Mouse (Mus musculus) lung, postnatal 10 days (tissue): ENCODE results near the gene Cpox.

ENCODE experiments used
- DNase-seq: peaks from one replicate; pipeline ENCODE4 v3.0.0; 2021

The Cpox gene

DNA sequence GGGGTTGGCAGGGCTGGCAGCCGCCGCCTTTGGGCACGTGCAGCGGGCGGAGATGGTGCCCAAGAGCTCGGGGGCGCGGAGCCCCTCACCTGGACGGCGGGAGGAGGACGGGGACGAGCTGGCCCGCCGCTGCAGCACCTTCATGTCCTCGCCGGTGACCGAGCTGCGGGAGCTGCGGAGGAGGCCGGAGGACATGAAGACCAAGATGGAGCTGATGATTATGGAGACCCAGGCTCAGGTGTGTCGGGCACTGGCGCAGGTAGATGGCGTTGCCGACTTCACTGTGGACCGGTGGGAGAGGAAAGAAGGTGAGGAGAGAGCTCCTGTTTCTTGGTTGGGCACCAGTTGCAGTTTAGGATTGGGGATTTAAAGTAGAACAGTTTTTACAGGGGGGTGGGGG, 551 bp downstream of the Cpox start:
- DNase-seq, result no peak

- no peak for DNase-seq
Observed at GRCm38 (mm10) chr16:58671212-58671985, 1.3 kb downstream of the Cpox start.

GRCm38 (mm10) chr16:58672396-58672795, 2.3 kb downstream of the Cpox start:
- no peak for DNase-seq

DNA sequence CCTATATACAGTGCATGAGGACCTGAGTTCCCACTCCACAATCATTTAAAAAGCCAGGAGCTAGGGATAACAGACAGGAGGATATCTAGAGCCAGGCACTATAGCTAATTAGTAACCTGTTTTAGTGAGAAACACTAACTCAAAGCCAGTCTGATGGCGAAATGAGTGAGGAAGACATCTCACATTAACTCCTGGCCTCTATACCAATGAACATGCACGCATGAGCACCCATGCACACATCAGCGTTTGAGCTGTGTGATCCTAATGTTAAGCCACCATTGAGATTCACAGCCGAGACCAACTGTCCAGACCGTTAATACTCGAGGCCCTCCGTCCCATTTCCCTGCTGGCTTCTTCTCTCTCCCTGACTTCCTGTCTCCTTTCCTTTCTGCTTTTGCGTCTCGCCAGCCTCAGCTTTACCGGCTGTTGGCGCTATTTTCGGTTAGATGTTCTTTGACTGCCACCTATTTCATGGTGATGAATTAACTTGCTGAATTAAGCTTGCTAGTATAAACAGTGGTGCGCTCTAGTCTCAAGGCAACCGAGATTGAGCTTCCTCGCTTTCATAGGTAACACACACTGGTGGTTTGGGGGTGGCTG, 3.8 kb downstream of the Cpox start:
- no peak for DNase-seq

- DNase-seq, result no peak
Observed at GRCm38 (mm10) chr16:58675256-58675655, 5.2 kb downstream of the Cpox start.

DNA sequence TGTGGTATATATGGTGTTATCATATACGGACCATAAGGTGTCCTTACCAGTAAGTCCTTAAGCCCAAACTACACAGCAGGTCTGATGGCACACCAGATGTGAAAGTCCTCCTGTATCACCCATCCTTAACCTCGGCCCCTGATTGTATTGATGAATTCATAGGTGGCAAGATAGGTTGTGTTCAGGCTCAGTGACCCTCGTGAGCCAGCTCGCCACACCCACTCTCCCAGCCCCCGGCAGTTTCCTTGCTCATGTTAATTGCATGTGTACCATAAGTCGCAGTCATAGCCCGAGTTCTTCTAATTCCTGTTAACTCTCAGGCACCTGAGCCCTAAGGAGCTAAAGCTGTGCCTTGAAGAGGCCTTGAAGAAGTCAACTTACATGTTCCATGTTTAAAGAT, 6.1 kb downstream of the Cpox start:
- DNase-seq, result no peak

DNA sequence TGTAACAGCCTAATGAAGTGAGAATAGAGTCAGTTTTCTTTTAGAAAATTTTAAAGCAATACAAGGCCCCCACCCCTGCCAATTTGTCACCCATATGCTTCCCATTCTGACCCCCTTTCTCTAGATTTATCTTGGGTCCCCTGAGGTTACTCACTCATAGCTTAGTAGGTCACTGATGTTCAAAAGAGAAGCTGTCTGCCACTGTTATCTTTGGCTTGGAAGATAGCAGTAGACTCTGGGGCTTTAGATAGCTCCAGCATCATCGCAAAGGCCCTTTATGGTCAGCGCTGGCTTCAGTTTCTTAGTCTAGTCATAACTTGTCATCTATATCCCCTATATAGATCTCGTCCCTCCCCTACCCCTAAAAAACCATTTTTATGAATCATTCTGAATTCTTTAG, 6.5 kb downstream of the Cpox start:
- DNase-seq, result no peak

DNA sequence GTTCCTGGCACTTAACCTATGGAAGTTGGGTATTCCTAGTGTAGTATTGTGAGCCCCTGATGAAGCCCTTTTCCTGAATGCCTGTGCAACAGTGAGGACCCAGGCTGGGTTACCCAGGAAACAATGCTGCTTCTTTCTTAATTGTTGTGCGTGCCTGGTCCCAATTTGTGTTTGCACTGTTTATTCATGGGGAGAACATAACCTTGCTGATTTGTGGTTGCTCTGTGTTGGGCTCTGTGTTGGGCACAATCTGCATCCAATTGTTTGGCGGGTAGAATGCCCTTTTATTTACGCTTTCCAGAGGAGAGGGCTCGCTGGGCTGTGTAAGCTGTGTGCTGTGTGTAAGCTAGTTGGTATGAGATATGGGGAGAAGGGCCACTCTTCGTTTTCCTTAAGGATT, 7.4 kb downstream of the Cpox start:
- no peak for DNase-seq

- no peak for DNase-seq
Observed at GRCm38 (mm10) chr16:58678660-58679059, 8.6 kb downstream of the Cpox start.

GRCm38 (mm10) chr16:58682046-58682445, 12.0 kb downstream of the Cpox start:
- no peak for DNase-seq

DNA sequence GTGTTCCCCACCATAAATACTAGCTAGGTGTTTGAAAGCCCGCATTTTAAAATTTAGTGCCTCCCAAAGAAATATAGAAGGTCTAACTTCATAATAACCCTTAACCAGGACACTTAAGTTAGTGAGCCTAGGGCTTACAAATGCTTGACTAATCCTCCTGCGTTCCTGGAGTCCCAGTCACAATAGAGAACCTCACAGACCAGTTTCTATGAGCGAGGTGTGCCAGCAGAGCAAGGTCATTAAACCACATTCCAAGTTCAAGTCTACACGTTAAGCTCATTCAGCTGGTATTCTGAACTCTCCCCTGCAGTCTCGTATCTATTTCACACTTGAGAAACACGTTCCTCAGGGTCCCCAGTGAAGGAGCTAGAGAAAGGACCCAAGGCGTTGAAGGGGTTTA, 12.8 kb downstream of the Cpox start:
- DNase-seq, result no peak

GRCm38 (mm10) chr16:58683911-58684310, 13.8 kb downstream of the Cpox start:
- no peak for DNase-seq

GRCm38 (mm10) chr16:58684537-58684936, 14.4 kb downstream of the Cpox start:
- no peak for DNase-seq

- no peak for DNase-seq
Observed at GRCm38 (mm10) chr16:58685548-58686537, 15.8 kb downstream of the Cpox start.

DNA sequence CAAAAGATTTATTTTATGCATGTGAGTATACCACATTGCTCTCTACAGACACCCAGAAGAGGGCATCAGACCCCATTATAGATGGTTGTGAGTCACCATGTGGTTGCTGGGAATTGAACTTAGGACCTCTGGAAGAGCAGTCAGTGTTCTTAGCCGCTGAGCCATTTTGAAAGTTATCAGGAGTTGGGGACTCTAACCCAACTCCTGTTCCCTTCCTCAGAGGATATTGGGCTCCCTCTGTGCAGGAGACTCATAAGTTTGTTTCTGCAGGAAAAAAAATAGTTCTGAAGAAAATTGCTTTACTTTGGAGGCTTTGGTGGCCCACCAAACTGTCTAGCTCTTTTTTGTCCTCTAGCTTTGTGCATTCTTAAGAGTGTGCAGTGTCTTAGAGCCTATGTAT, 18.4 kb downstream of the Cpox start:
- no peak for DNase-seq

GRCm38 (mm10) chr16:58689555-58690169, 19.6 kb downstream of the Cpox start:
- no peak for DNase-seq

DNA sequence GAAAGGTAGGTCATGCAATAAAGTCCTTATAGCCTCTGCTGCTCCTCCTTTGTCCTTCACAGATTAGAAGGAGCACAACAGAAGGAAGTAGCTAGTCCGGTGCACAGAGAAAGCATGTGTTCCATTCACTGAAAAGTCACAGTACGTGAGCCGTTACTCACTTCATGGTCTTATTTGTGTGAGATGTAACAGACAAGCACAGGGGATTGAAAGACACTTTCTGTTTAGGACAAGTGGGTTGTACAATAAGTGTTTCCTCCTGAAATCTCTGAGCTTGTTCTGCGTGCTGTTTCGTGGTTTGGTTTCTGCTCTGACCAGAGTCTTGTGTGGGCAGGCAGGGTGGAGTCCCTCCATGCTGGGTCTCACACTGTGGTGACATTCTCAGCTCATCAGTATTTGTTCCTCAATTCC, 20.2 kb downstream of the Cpox start:
- DNase-seq, result no peak

DNA sequence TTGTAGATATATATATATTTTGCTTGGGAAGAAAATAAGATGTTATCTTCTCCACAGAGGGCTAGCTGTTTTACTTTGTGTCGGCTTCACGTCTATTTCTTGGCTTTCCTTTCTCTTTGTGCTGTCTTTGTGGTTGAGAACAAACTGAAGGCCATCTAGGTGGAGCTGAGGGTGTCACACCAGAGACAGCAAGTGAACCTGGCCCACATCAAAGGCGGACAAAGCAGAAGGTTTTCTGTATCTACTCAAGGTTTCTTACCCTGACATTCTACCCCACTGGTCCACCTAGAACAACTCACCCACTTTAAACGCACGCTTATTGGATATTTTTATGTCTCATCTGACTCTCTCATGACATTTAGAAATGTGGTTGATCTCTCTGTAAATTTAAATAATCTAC, 24.0 kb downstream of the Cpox start:
- DNase-seq, result no peak

GRCm38 (mm10) chr16:58696796-58697195, 26.7 kb downstream of the Cpox start:
- no peak for DNase-seq

DNA sequence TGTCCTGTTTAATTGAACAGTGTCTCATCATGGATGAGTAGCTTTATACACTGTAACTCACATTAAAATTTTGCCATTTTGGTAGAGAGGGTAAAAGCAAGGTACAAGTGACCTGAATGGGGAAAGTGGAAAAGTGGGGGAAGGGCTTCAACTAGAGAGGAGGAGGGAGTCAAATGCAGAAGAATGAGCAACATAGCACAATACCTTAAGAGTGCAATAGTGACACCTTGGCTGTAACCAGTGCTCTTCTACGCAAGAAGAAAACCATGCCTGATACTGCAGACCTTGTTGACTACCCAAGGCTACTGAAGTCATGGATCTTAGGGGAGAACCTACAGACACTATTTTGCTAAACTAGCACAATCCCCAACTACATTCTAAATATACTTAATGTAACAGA, 27.2 kb downstream of the Cpox start:
- no peak for DNase-seq

- no peak for DNase-seq
Observed at GRCm38 (mm10) chr16:58700174-58700573, 30.1 kb downstream of the Cpox start.

GRCm38 (mm10) chr16:58700816-58701424, 30.8 kb downstream of the Cpox start:
- DNase-seq, result no peak

GRCm38 (mm10) chr16:58701779-58702178, 31.7 kb downstream of the Cpox start:
- DNase-seq, result no peak
